Mouse (Mus musculus) bone marrow macrophage, adult 2 months (primary cell): ENCODE measurements around the gene Atl1. TPM values are rescaled to one million over a fixed set of nuclear protein-coding genes. Genes with fewer than 3 reads are reported as not detected.

ENCODE experiments used
- H3K27ac ChIP-seq: 2 replicates; pipeline ENCODE4 v1.5.1; 2012; ENCODE audit warnings: low read depth, low read length; ENCODE audit not compliant: insufficient read depth
- H3K4me1 ChIP-seq: 2 replicates; pipeline ENCODE4 v1.6.1; 2012; ENCODE audit warnings: low read length; ENCODE audit not compliant: control insufficient read depth, insufficient read depth
- H3K4me3 ChIP-seq: 2 replicates; pipeline ENCODE4 v1.5.1; 2012; ENCODE audit warnings: mild to moderate bottlenecking, low read length, moderate library complexity; ENCODE audit not compliant: insufficient read depth
- CTCF ChIP-seq: IDR thresholded peaks from 2 replicates; pipeline ENCODE4 v1.5.1; 2012; ENCODE audit warnings: low read depth, mild to moderate bottlenecking, low read length, moderate library complexity
- POLR2A ChIP-seq: IDR thresholded peaks from 2 replicates; pipeline ENCODE4 v1.6.1; 2012; ENCODE audit warnings: mild to moderate bottlenecking, low read depth, low read length, borderline replicate concordance
- polyA plus RNA-seq: library from polyadenylated mRNA; stranded (reverse); fragments of >200 nt; gene quantifications from 2 replicates; pipeline ENCODE4 v1.2.4, GENCODE M21; 2012; ENCODE audit not compliant: missing spikeins, insufficient read depth, insufficient read length

The Atl1 gene
- 0.84 and 1.1 TPM in 2 replicates for polyA plus RNA-seq

GRCm38 (mm10) chr12:69892371-69893251, at the start of gene Atl1, which contains the start of gene Map4k5:
TSS of gene Atl1 (plus strand) at chr12:69892614.
TSS of gene Map4k5 (minus strand) at chr12:69893200.
- peaks cover 17% of the 10 kb centered on the region for H3K4me1 ChIP-seq
- H3K4me3 ChIP-seq: peak within 1 kb of the TSS; percentile 93
- TF ChIP-seq POLR2A (no peak), CTCF (no peak)
- H3K27ac ChIP-seq: peak within 1 kb of the TSS; percentile 39

- TF ChIP-seq POLR2A (no peak), CTCF (no peak)
- peaks cover under 1% of the 10 kb centered on the region; the same call in 1 of the 2 replicates for H3K4me1 ChIP-seq
- H3K4me3 ChIP-seq: no peak overlapping the region
- H3K27ac ChIP-seq: no peak overlapping the region
Observed at GRCm38 (mm10) chr12:69843531-69844445, 48.6 kb upstream of the Atl1 start.

GRCm38 (mm10) chr12:69845722-69846121, 46.7 kb upstream of the Atl1 start:
- H3K4me1 ChIP-seq: no peaks in the 10 kb centered on the region
- no peak for TF ChIP-seq CTCF
- no peak for TF ChIP-seq POLR2A

GRCm38 (mm10) chr12:69846499-69846898, 45.9 kb upstream of the Atl1 start:
- TF ChIP-seq POLR2A (no peak), CTCF (no peak)
- Histone ChIP-seq H3K27ac (no peak overlapping the region), H3K4me3 (no peak overlapping the region), H3K4me1 (no peaks in the 10 kb centered on the region)

More at GRCm38 (mm10) chr12:69845722-69846121, 46.7 kb upstream of the Atl1 start:
- H3K4me3 ChIP-seq: no peak overlapping the region
- H3K27ac ChIP-seq: no peak overlapping the region

GRCm38 (mm10) chr12:69848083-69848878, 44.1 kb upstream of the Atl1 start:
- H3K4me1 ChIP-seq: no peaks in the 10 kb centered on the region
- no peak overlapping the region for H3K27ac ChIP-seq
- H3K4me3 ChIP-seq: no peak overlapping the region
- TF ChIP-seq CTCF: no peak
- no peak for TF ChIP-seq POLR2A

GRCm38 (mm10) chr12:69852288-69852687, 40.1 kb upstream of the Atl1 start:
- Histone ChIP-seq H3K4me1 (0 out of 2 replicates have a peak, but pooled peaks cover 2% of the 10 kb centered on the region), H3K27ac (no peak overlapping the region), H3K4me3 (no peak overlapping the region)
- TF ChIP-seq POLR2A (no peak), CTCF (no peak)

GRCm38 (mm10) chr12:69853387-69853786, 39.0 kb upstream of the Atl1 start:
- no peak overlapping the region for H3K27ac ChIP-seq
- 0 out of 2 replicates have a peak, but pooled peaks cover 2% of the 10 kb centered on the region for H3K4me1 ChIP-seq
- no peak overlapping the region for H3K4me3 ChIP-seq
- TF ChIP-seq CTCF (no peak), POLR2A (no peak)

- TF ChIP-seq CTCF: no peak
- TF ChIP-seq POLR2A: no peak
- H3K4me3 ChIP-seq: no peak overlapping the region
- 0 out of 2 replicates have a peak, but pooled peaks cover 2% of the 10 kb centered on the region for H3K4me1 ChIP-seq
- H3K27ac ChIP-seq: no peak overlapping the region
Observed at GRCm38 (mm10) chr12:69853942-69854341, 38.5 kb upstream of the Atl1 start.
